Mouse (Mus musculus) heart, adult 18-20 months (tissue): ENCODE data around the gene Tmem121. TPM values are rescaled to one million over a fixed set of nuclear protein-coding genes. Genes with fewer than 3 reads are reported as not detected.

Experiments used
- DNase-seq, 2 experiments: peaks; one replicate each; pipeline ENCODE4 v3.0.0; 2021 to 2022; ENCODE audit warnings: mixed read lengths in 1 of 2
- total RNA-seq, 2 experiments: library from RNA; stranded (reverse); gene quantifications; 2 replicates each; pipeline ENCODE4 v1.2.3; 2021

The Tmem121 gene
- total RNA-seq, 2 experiments from 2014 or later = not detected

- peak; percentile 55 to 57 for DNase-seq
Observed at GRCm38 (mm10) chr12:113149341-113149740, 36.4 kb upstream of the Tmem121 start.

GRCm38 (mm10) chr12:113149896-113150295 is 35.8 kb upstream of the Tmem121 start:
- peak; percentile 30 to 37 for DNase-seq

- peak; percentile 25 to 30 for DNase-seq
Observed at GRCm38 (mm10) chr12:113150591-113150990, 35.1 kb upstream of the Tmem121 start.

GRCm38 (mm10) chr12:113151046-113151445 is 34.7 kb upstream of the Tmem121 start:
- peak; percentile 62 to 67 for DNase-seq

GRCm38 (mm10) chr12:113151661-113152271 is 34.0 kb upstream of the Tmem121 start:
- peak; percentile 80 to 86 for DNase-seq

- DNase-seq = peak; percentile 74 to 79
Observed at GRCm38 (mm10) chr12:113152272-113152661, 33.5 kb upstream of the Tmem121 start.

GRCm38 (mm10) chr12:113152991-113153525 is 32.7 kb upstream of the Tmem121 start:
- peak in 1 of 2 experiments; percentile 31 for DNase-seq

GRCm38 (mm10) chr12:113153971-113154370 is 31.8 kb upstream of the Tmem121 start:
- peak in 1 of 2 experiments; percentile 70 for DNase-seq

- no peak for DNase-seq
Observed at GRCm38 (mm10) chr12:113154747-113155075, 31.0 kb upstream of the Tmem121 start.

- DNase-seq = peak; percentile 73 to 79
Observed at GRCm38 (mm10) chr12:113155076-113155771, 30.5 kb upstream of the Tmem121 start.

- peak; percentile 99 to 100 for DNase-seq
Observed at GRCm38 (mm10) chr12:113155887-113156539, 29.7 kb upstream of the Tmem121 start, which contains the start of gene Tedc1. Tedc1 (plus strand) TSS chr12:113156421.

- DNase-seq = no peak
Observed at GRCm38 (mm10) chr12:113156540-113156929, 29.2 kb upstream of the Tmem121 start.

GRCm38 (mm10) chr12:113157002-113157401 is 28.7 kb upstream of the Tmem121 start:
- DNase-seq = peak in 1 of 2 experiments; percentile 10

GRCm38 (mm10) chr12:113157521-113157920 is 28.2 kb upstream of the Tmem121 start:
- no peak for DNase-seq

- DNase-seq = no peak
Observed at GRCm38 (mm10) chr12:113157971-113158370, 27.8 kb upstream of the Tmem121 start.

GRCm38 (mm10) chr12:113163561-113164006 is 22.1 kb upstream of the Tmem121 start:
- DNase-seq = no peak

GRCm38 (mm10) chr12:113168031-113168536 is 17.6 kb upstream of the Tmem121 start:
- DNase-seq = peak in 1 of 2 experiments; percentile 35

- DNase-seq = no peak
Observed at GRCm38 (mm10) chr12:113176960-113177725, 8.6 kb upstream of the Tmem121 start.

- no peak for DNase-seq
Observed at GRCm38 (mm10) chr12:113181020-113181419, 4.7 kb upstream of the Tmem121 start.

- no peak for DNase-seq
Observed at GRCm38 (mm10) chr12:113184945-113185344, 785 bp upstream of the Tmem121 start.

GRCm38 (mm10) chr12:113186326-113187010 is 738 bp downstream of the Tmem121 start:
- no peak for DNase-seq
